Mouse (Mus musculus): Measurements from ENCODE around the gene C2cd6. TPM values are rescaled to one million over a fixed set of nuclear protein-coding genes. Genes with fewer than 3 reads are reported as not detected.

Gene C2cd6
- total RNA-seq, 1 experiment, result 0.22 TPM

DNA sequence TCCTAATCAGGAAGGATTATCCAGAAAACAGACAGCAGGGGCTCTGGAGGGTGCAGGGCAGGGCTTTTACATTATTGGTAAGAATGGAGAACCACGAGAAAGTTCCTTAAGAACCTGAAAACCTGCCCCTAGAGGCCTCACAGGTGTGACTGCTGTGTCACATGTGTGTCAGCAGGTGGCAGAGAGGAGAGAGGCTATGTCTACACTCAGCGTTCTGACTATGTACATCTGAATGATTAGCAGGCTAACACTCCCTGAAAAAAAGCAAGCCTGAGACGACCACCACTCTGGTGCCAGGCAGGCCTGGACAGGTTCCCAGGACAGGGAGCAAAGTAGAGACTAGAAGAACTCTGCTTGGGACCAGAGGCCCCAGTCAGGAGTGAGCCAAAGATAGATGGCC is 23.8 kb downstream of the C2cd6 start:
- Histone ChIP-seq H3K9ac (ENCODE audit: insufficient read depth, low read depth, low read length, poor library complexity, severe bottlenecking) (no peak overlapping the region), H3K4me1 (ENCODE audit: control insufficient read depth in 2 of 2, insufficient read depth in 2 of 2, low read length in 2 of 2, poor library complexity in 1 of 2) (no peaks in the 10 kb centered on the region), H3K4me3 (ENCODE audit: insufficient read depth in 1 of 2, low read depth in 1 of 2, low read length in 2 of 2, poor library complexity in 1 of 2, severe bottlenecking in 1 of 2) (no peak overlapping the region), H3K36me3 (ENCODE audit: control insufficient read depth, insufficient read depth, low read length, poor library complexity, severe bottlenecking) (no peaks in the 10 kb centered on the region), H3K27ac (ENCODE audit: insufficient read depth, low read depth, low read length, poor library complexity, severe bottlenecking) (no peak overlapping the region), H3K9me3 (ENCODE audit: control insufficient read depth, insufficient read depth, low read depth, low read length) (no peaks in the 10 kb centered on the region)
- DNase-seq (ENCODE audit: low read depth, low spot score), result peak; percentile 28
- in situ Hi-C loops (cut with MboI; ENCODE audit: low sequenced_read_pairs in 2 of 2, unreplicated experiment in 2 of 2), result no loop called here
- TF ChIP-seq MAFK (IDR thresholded peaks at IDR 0.05; ENCODE audit: insufficient read depth, low read depth, low read length), result no peak
- TF ChIP-seq ZC3H11A (IDR thresholded peaks at IDR 0.05; ENCODE audit: borderline replicate concordance, low read depth, low read length), result no peak

DNA sequence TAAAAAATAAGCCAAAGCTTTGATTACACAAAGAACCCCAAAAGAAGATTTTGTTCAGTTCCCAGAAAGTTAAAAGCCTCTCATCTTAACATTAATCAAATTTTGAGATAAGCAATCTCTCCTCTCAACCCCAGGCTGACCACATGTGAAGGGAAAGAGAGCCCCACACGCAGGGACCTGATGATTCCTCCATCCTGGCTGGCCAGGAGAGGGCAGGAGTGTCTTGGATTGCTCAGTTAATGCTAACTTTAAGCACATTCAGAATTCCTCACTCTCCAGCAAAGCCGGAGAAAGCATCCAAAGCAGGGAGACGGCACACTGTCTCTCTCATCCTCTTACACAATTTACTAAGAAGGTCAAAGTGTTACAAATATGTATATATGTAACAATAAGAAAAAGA is 26.7 kb downstream of the C2cd6 start:
- no peaks in the 10 kb centered on the region for H3K36me3 ChIP-seq (ENCODE audit: control insufficient read depth, insufficient read depth, low read length, poor library complexity, severe bottlenecking)
- DNase-seq (ENCODE audit: low read depth, low spot score), result peak; percentile 6
- no peak overlapping the region for H3K27ac ChIP-seq (ENCODE audit: insufficient read depth, low read depth, low read length, poor library complexity, severe bottlenecking)
- in situ Hi-C loops (cut with MboI; ENCODE audit: low sequenced_read_pairs in 2 of 2, unreplicated experiment in 2 of 2), result no loop called here
- peak; percentile 26; the same call in 1 of the 2 replicates for TF ChIP-seq ZC3H11A (IDR thresholded peaks at IDR 0.05; ENCODE audit: borderline replicate concordance, low read depth, low read length)
- no peak for TF ChIP-seq HCFC1 (IDR thresholded peaks at IDR 0.05; ENCODE audit: borderline replicate concordance, insufficient read depth, low read length)
- no peaks in the 10 kb centered on the region for H3K9me3 ChIP-seq (ENCODE audit: control insufficient read depth, insufficient read depth, low read depth, low read length)
- H3K9ac ChIP-seq (ENCODE audit: insufficient read depth, low read depth, low read length, poor library complexity, severe bottlenecking), result no peak overlapping the region
- no peaks in the 10 kb centered on the region for H3K4me1 ChIP-seq (ENCODE audit: control insufficient read depth in 2 of 2, insufficient read depth in 2 of 2, low read length in 2 of 2, poor library complexity in 1 of 2)
- no peak overlapping the region for H3K4me3 ChIP-seq (ENCODE audit: insufficient read depth in 1 of 2, low read depth in 1 of 2, low read length in 2 of 2, poor library complexity in 1 of 2, severe bottlenecking in 1 of 2)

DNA sequence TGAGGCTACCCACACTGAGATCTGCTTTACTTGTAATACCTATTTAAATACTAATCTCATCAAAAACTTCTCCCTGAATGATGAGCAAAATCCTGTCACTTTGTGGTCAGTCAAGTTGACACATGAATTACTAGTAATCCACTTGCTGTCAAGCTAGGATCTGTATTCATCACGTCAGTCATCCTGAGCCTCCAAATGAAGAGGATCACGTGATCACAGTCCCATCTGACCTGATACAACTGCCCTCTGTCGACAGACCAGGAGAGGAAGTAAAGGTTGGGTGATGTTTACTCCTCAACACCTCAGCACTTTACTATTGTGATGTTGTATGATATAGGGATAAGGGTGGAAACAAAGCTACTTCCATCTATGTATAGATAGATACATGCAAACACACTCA is 31.0 kb downstream of the C2cd6 start:
- no peak overlapping the region for H3K9ac ChIP-seq (ENCODE audit: insufficient read depth, low read depth, low read length, poor library complexity, severe bottlenecking)
- no peaks in the 10 kb centered on the region for H3K9me3 ChIP-seq (ENCODE audit: control insufficient read depth, insufficient read depth, low read depth, low read length)
- no peaks in the 10 kb centered on the region for H3K4me1 ChIP-seq (ENCODE audit: control insufficient read depth in 2 of 2, insufficient read depth in 2 of 2, low read length in 2 of 2, poor library complexity in 1 of 2)
- DNase-seq (ENCODE audit: low read depth, low spot score), result no peak
- no peaks in the 10 kb centered on the region for H3K36me3 ChIP-seq (ENCODE audit: control insufficient read depth, insufficient read depth, low read length, poor library complexity, severe bottlenecking)
- no peak overlapping the region for H3K4me3 ChIP-seq (ENCODE audit: insufficient read depth in 1 of 2, low read depth in 1 of 2, low read length in 2 of 2, poor library complexity in 1 of 2, severe bottlenecking in 1 of 2)
- in situ Hi-C loops (cut with MboI; ENCODE audit: low sequenced_read_pairs in 2 of 2, unreplicated experiment in 2 of 2), result no loop called here
- no peak for TF ChIP-seq MAFK (IDR thresholded peaks at IDR 0.05; ENCODE audit: insufficient read depth, low read depth, low read length)
- TF ChIP-seq ZC3H11A (IDR thresholded peaks at IDR 0.05; ENCODE audit: borderline replicate concordance, low read depth, low read length), result no peak
- no peak for TF ChIP-seq ZNF384 (IDR thresholded peaks at IDR 0.05; ENCODE audit: low read depth, low read length)
- TF ChIP-seq HCFC1 (IDR thresholded peaks at IDR 0.05; ENCODE audit: borderline replicate concordance, insufficient read depth, low read length), result no peak
- no peak overlapping the region for H3K27ac ChIP-seq (ENCODE audit: insufficient read depth, low read depth, low read length, poor library complexity, severe bottlenecking)

DNA sequence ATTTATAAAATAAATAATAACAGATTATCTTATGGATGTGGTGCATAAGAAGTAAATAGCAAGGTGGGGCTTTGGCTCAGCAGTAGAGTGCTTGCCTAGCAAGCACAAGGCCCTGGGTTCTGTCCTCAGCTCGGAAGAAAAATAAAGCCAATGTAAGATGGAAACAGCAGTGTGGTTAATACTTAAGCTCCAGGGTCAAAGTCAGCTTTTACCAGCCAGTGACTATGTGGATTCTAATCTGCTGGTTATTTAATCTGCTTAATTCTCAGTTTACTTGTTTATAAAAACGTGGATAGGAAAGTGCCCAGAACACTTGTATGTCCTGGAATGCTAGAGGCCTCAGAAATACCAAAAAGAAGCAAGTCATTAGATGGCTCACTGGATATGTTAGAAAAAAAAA is 37.7 kb downstream of the C2cd6 start:
- no peak overlapping the region for H3K4me3 ChIP-seq (ENCODE audit: insufficient read depth in 1 of 2, low read depth in 1 of 2, low read length in 2 of 2, poor library complexity in 1 of 2, severe bottlenecking in 1 of 2)
- TF ChIP-seq ZNF384 (IDR thresholded peaks at IDR 0.05; ENCODE audit: low read depth, low read length) (no peak), CHD2 (IDR thresholded peaks at IDR 0.05; ENCODE audit: low read depth, low read length) (no peak)
- H3K9me3 ChIP-seq (ENCODE audit: control insufficient read depth, insufficient read depth, low read depth, low read length), result no peaks in the 10 kb centered on the region
- H3K9ac ChIP-seq (ENCODE audit: insufficient read depth, low read depth, low read length, poor library complexity, severe bottlenecking), result no peak overlapping the region
- H3K27ac ChIP-seq (ENCODE audit: insufficient read depth, low read depth, low read length, poor library complexity, severe bottlenecking), result no peak overlapping the region
- H3K4me1 ChIP-seq (ENCODE audit: control insufficient read depth in 2 of 2, insufficient read depth in 2 of 2, low read length in 2 of 2, poor library complexity in 1 of 2), result no peaks in the 10 kb centered on the region
- in situ Hi-C loops (cut with MboI; ENCODE audit: low sequenced_read_pairs in 2 of 2, unreplicated experiment in 2 of 2), result no loop called here
- H3K36me3 ChIP-seq (ENCODE audit: control insufficient read depth, insufficient read depth, low read length, poor library complexity, severe bottlenecking), result no peaks in the 10 kb centered on the region
- DNase-seq (ENCODE audit: low read depth, low spot score), result no peak

DNA sequence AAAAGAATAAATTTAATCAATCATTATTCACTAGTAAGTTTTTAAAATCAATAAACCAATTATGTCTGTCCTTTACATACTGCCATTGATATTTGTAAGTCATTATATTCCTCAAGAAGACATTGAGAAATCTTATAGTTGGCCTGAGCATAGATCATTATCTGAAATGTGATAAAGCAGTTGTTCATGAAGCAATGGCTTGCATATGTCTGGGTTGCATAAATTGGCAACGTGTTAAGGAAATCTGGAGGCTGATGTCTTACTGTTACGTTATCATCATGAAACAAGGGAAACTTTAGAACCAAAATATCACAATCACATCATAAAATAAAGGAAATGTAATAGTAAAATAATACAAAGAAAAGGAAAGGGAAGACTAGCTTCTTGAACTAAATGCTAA is 43.4 kb downstream of the C2cd6 start:
- in situ Hi-C loops (cut with MboI; ENCODE audit: low sequenced_read_pairs in 2 of 2, unreplicated experiment in 2 of 2), result no loop called here
- no peak for TF ChIP-seq ZNF384 (IDR thresholded peaks at IDR 0.05; ENCODE audit: low read depth, low read length)
- no peak for TF ChIP-seq HCFC1 (IDR thresholded peaks at IDR 0.05; ENCODE audit: borderline replicate concordance, insufficient read depth, low read length)
- no peak for TF ChIP-seq ZC3H11A (IDR thresholded peaks at IDR 0.05; ENCODE audit: borderline replicate concordance, low read depth, low read length)
- TF ChIP-seq CHD2 (IDR thresholded peaks at IDR 0.05; ENCODE audit: low read depth, low read length), result no peak
- no peak for TF ChIP-seq MAFK (IDR thresholded peaks at IDR 0.05; ENCODE audit: insufficient read depth, low read depth, low read length)

More for the DNA sequence above, 43.4 kb downstream of the C2cd6 start:
- no peak for DNase-seq (ENCODE audit: low read depth, low spot score)
- no peak overlapping the region for H3K27ac ChIP-seq (ENCODE audit: insufficient read depth, low read depth, low read length, poor library complexity, severe bottlenecking)
- no peaks in the 10 kb centered on the region for H3K36me3 ChIP-seq (ENCODE audit: control insufficient read depth, insufficient read depth, low read length, poor library complexity, severe bottlenecking)
- peaks cover 0 to 2% of the 10 kb centered on the region in 2 experiments; a peak in 1 of 4 replicates for H3K4me1 ChIP-seq (ENCODE audit: control insufficient read depth in 2 of 2, insufficient read depth in 2 of 2, low read length in 2 of 2, poor library complexity in 1 of 2)
- no peak overlapping the region for H3K9ac ChIP-seq (ENCODE audit: insufficient read depth, low read depth, low read length, poor library complexity, severe bottlenecking)
- no peaks in the 10 kb centered on the region for H3K9me3 ChIP-seq (ENCODE audit: control insufficient read depth, insufficient read depth, low read depth, low read length)
- H3K4me3 ChIP-seq (ENCODE audit: insufficient read depth in 1 of 2, low read depth in 1 of 2, low read length in 2 of 2, poor library complexity in 1 of 2, severe bottlenecking in 1 of 2), result no peak overlapping the region

Measured in ES-E14 (cell line).